Mouse (Mus musculus): ENCODE results near the gene Zcchc2.

Zcchc2 gene

GRCm38 (mm10) chr1:106073166-106073565, 83.0 kb downstream of the Zcchc2 start:
- no peak for DNase-seq

- DNase-seq, result no peak
Observed at GRCm38 (mm10) chr1:106074141-106074540, 83.9 kb downstream of the Zcchc2 start.

- no peak for DNase-seq
Observed at GRCm38 (mm10) chr1:106074656-106075055, 84.5 kb downstream of the Zcchc2 start.

GRCm38 (mm10) chr1:106076641-106077040, 86.4 kb downstream of the Zcchc2 start:
- no peak for DNase-seq

- no peak for DNase-seq
Observed at GRCm38 (mm10) chr1:106077166-106077565, 87.0 kb downstream of the Zcchc2 start.
